Mouse (Mus musculus) frontal cortex, postnatal 10 days (tissue): ENCODE measurements around the gene Th.

Source experiments
- DNase-seq, 2 experiments: peaks; one replicate each; pipeline ENCODE4 v3.0.0; 2022; ENCODE audit warnings: low spot score in 2 of 2, mixed read lengths in 1 of 2

Gene Th

DNA sequence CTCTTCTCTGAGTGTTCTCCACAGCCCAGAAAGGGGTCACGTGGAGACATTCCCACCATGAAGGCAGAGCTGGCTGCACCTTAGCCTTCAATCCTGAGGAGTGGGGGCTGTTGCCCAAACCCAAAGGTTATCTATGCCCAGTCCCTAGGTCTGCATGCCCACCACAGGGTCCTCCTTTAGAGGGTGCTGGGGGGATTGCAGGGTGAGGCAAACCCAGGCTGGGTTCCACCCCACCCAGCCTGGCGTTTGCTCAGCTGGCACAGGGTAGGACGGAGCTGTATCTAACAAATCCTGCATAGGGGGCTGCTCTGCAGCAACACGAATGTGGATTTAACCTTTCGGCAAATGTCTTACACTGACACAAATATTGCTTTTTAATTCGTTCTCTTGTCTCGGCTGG lies 29.2 kb downstream of the Th start:
- DNase-seq: no peak

DNA sequence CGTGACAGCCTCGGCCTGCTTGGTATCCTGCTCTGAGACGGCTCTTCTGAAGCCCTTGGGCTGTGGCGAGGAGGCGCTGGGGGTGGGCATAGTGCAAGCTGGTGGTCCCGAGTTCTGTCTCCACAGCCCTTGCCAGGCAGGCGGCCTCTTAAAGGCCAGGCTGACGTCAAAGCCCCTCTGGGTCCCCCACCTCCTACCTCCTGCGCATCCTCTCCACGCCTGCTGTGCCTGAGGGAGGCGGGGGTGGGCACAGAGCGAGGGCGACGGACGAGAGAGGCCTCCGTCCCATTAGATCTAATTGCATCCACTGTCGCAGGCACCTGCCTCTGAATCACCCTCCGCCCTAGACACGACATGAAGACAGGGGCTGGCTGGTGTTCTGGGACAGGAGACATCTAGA lies 31.1 kb downstream of the Th start:
- no peak for DNase-seq

- no peak for DNase-seq
These were observed 33.5 kb downstream of the Th start for GRCm38 (mm10) chr7:142897471-142897870.

DNA sequence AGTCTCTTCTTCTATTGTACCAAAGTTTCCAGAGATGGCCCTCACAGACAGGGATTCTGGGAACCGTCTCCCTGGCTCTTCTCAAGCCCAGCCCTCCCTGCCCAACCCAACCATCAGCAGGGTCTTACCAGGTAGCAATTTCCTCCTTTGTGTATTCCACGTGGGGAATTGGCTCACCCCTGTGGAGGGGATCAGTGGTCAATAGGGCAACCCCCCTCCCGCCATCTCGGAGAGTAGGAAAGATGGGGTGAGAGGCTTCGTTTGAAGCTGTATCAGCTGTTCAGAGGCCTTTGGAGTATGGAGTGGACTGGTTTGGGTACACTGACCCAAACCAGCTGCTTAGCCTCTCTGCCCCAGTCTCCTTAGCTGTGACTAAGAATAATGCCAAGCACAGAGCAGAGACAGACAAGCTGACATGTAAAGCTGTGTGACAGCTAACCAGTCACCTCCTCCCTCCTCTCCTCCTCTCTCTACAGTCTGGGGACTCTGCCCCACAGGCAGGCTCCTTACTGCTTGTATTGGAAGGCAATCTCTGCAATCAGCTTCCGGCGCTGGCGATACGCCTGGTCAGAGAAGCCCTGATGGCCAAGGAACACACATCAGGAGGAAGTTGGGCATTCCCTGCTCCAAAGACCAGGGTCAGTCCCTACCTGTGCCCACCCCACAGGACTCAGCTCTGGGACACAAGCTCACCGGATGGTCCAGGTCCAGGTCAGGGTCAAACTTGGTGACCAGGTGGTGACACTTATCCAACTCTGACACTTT lies 34.8 kb downstream of the Th start:
- no peak for DNase-seq

DNA sequence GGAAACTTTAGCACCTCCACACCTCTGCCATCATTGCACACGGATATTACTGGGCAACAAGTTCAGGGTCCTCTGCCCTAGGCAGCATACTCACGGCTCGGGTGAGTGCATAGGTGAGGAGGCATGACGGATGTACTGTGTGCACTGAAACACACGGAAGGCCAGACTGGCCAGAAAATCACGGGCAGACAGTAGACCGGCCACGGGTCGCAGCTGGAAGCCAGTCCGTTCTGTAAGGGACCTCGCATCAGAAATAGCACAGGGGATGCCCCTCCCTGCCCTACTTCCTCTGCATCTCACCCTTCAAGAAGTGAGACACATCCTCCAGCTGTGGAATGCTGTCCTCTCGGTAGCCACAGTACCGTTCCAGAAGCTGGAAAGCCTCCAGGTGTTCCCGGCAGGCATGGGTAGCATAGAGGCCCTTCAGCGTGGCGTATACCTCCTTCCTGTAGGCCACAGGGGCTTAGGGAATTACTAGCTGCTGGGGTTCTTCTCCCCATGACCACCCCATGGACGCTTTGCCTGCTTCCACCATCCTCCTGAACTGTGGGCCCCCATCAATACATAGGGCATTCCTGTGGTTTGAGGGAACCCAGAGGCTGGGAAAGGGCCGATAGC lies 35.6 kb downstream of the Th start:
- no peak for DNase-seq

DNA sequence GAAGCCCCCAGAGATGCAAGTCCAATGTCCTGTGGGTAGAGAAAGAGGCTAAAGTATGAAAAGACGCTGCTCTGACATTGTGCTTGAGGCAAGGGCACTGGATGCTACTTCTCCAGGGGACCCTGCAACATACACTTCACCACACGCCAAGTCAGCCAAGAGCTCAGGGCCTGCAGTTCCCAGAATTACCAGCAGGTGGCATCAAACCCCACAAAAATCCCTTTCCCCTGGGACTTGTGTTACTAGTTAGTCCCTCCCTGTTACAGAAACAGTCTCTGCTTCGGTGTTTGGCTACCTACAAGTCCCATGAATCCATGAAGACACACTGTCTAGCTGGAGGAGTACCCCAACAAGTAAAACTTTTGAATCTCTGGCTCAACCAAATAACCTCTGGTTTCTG lies 36.3 kb downstream of the Th start:
- peak; percentile 50 to 82 for DNase-seq

DNA sequence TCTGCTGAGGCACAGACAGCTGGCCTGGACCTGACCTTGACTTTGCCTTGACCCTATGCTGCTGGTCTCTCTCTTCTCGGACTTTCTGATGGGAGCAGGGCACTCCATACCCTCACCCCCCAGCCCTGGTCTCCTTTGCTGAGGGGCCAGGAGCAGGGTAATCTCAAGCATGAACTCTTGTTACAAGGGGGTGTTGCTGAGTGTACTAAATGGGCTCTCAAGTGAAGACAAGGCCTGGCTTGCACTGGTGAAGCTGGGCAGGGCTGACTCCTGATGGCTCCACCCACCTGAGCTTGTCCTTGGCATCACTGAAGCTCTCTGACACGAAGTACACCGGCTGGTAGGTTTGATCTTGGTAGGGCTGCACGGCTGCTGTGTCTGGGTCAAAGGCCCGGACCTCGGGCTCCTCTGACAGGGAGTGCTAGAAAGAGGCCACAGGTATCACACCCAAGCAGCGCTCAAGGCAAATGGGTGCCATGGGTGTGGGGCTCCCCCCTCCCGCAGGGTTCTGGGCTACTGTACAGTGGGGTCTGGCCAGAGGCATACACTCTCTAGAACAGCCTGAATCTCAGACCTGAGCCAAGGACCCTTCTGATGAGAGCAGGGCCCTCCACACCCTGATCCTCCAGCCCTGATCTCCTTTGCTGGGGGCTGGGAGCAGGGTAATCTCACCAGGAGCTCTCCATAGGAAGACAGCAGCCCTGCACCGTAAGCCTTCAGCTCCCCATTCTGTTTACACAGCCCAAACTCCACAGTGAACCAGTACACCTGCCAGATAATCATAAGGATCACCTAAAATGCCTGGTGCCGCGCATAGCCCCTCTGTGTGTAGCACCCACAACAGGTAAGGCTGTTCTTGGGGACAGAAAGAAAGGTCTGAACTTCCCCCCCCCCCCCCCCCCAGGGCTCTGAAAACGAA lies 36.9 kb downstream of the Th start:
- DNase-seq: no peak

DNA sequence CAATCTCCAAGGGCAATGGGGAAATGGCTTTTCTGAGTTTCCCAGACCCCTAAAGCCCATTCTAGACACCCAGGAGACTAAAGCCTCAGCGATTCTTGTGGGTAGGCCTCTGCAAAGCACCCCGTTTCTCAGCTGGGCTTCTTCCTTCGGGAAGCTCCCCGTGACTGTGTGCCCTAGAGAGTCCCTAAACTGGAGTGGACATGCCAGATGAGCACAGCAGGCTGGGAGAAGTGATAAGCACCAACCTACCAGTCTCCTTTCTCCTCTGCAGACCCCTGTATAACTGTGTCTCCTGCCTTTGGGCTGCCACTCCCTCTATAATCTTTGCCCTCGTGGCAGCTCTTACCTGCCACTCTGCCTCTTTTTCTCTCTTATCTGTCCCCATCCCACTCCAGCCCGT lies 37.6 kb downstream of the Th start:
- DNase-seq: no peak

DNA sequence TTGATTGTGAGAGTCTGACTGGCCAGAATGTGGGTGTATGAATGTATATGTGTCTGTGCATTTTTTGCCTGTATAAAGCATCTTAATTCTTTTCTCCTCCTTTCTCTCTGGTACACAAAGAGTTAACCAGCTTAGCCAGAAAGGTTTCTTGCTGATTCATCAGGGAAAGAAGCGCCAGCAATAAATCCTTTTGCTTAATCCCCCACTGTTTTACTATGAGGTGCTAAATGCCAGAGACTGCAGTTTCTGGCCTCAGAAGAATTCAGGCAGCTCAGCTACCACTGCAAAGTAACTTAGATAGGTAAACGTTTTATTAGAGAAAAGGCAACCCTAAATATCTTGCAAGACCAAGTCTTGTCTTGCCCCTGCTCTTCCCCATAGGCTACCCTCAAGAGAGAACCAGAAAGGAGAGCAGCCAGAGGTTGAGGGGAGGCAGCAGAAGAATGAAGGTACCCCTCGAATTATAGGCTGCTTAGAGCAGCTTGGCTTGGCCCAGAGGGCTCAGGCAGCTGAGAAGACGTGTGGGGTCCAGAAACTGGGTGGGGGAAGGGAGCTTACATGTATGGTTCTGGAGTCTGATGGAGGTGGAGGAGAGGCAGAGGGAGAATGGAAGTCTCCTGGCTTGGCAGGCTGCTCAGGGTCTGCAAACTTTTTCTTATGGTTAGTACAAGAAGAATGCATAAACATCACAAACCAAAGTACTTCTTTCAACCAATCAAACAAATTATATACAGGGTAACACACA lies 61.3 kb downstream of the Th start:
- no peak for DNase-seq

DNA sequence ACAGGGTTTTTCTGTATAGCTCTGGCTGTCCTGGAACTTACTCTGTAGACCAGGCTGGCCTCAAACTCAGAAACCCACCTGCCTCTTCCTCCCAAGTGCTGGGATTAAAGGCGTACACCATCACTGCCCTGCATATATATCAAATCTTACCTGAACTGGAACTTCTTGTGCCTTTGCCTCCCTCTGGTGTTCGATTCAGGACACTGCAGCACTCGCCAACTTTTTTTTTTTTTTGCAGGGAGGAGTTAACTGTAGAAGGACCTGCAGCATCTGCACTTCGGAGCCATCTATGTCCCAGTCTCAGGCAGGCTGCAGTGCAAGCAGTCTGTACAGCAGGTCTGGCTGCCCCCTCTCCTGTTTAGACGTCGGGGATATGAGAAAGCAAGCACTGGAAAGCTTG lies 80.2 kb downstream of the Th start:
- peak in 1 of 2 experiments; percentile 10 for DNase-seq
